Mouse (Mus musculus): Measurements from ENCODE around the gene Tia1.

DNA sequence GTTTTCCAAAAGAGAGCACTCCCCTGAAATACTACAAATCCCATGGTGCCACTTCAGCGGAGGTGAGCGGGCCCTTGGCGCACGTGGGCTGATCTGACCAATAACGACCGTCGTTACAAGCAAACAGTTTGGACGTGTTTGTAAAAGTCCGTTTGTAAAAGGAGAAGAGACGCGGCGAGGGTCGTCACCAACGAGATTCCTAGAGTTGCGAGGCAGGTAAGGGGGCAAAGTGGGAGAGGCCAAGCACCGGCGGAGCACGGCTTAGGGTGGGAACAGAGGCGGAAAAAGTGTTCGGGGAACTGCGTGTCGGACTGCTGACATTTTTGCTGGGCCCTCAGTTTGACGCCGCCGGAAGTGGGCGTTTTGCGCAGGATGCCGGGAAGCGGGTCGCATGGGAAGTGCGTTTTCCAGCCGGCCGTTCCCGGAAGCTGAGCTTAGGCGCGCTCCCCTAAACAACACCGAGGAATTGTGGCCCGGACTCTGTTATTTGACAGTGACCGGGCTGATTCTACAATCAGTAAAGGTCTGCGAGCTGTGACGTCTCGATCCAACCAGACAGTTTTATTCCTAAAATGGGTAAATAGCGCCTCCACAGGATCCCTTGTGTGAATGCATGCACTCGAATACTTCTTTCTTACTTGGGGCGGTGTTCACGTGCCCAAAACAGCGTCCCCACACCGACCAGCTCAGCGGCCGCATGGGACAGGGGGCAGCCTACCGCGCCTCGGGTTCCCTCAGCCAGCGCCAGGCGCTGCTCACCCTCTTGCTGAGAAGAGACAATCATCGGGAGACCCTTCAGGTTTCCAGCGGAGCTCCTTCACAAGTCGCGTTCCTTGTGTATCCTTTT is 34.5 kb downstream of the Tia1 start, which contains the start of gene C87436:
- TF ChIP-seq CTCF (IDR thresholded peaks at IDR 0.05; ENCODE audit: borderline replicate concordance, insufficient read depth, low read depth, low read length) (peak; percentile 41; the same call in 1 of the 2 replicates), POLR2A (IDR thresholded peaks at IDR 0.05; ENCODE audit: borderline replicate concordance, insufficient read depth, low read length) (peak; percentile 66; the same call in 1 of the 2 replicates)

Data from cerebellum, adult 2 months (tissue).